8 mouse cellular contexts compared by ENCODE assay signal in genomic region chr2:26300808-26301174, GRCm38 (mm10). TPM values are rescaled to one million over a fixed set of nuclear protein-coding genes. Genes with fewer than 3 reads are reported as not detected.
DNase-seq lines count a peak whose midpoint lies in the region; ATAC-seq and TF ChIP-seq lines count a peak whose summit lies in the region.

No protein-coding gene starts in this region.

- TF ChIP-seq CTCF in heart, postnatal 0 days (IDR thresholded peaks at IDR 0.05; ENCODE audit: low read depth) = peak; percentile 91

- no peak for TF ChIP-seq EP300 in heart, postnatal 0 days (IDR thresholded peaks at IDR 0.05; ENCODE audit: low read depth)

- H3K36me3 ChIP-seq in ES-E14 (ENCODE audit: control insufficient read depth, insufficient read depth, low read length, poor library complexity, severe bottlenecking) = no peaks in the 10 kb centered on the region
- no peaks in the 10 kb centered on the region for H3K36me3 ChIP-seq in forebrain, embryonic 13.5 days (ENCODE audit: poor library complexity, severe bottlenecking)
- H3K36me3 ChIP-seq in heart, postnatal 0 days (replicated peaks; ENCODE audit: control insufficient read depth, insufficient read depth, low read length) = no peaks in the 10 kb centered on the region
- no peaks in the 10 kb centered on the region for H3K36me3 ChIP-seq in lung, embryonic 16.5 days (ENCODE audit: control insufficient read depth, insufficient read depth, low read length)

- H3K27ac ChIP-seq in ES-E14 (ENCODE audit: insufficient read depth, low read depth, low read length, poor library complexity, severe bottlenecking) = no peak overlapping the region
- no peak overlapping the region for H3K27ac ChIP-seq in forebrain, embryonic 13.5 days
- H3K27ac ChIP-seq in heart, postnatal 0 days (ENCODE audit: low read depth) = peak overlapping the region; percentile 44; the same call in 1 of the 2 replicates
- H3K27ac ChIP-seq in lung, embryonic 16.5 days (ENCODE audit: low read length) = peak overlapping the region; percentile 69

- no peaks in the 10 kb centered on the region for H3K27me3 ChIP-seq in forebrain, embryonic 13.5 days
- no peaks in the 10 kb centered on the region for H3K27me3 ChIP-seq in heart, postnatal 0 days (ENCODE audit: control insufficient read depth, insufficient read depth, low read length)
- no peaks in the 10 kb centered on the region for H3K27me3 ChIP-seq in lung, embryonic 16.5 days (ENCODE audit: control insufficient read depth, insufficient read depth, low read depth, low read length)

- peak; percentile 12; the same call in 1 of the 2 replicates for ATAC-seq in forebrain, embryonic 13.5 days
- peak; percentile 19 for ATAC-seq in heart, postnatal 0 days (ENCODE audit: insufficient read depth, low read depth)
- peak; percentile 41 for ATAC-seq in lung, embryonic 16.5 days (ENCODE audit: low read depth)

- no peaks in the 10 kb centered on the region for H3K9me3 ChIP-seq in ES-E14 (ENCODE audit: control insufficient read depth, insufficient read depth, low read depth, low read length)
- no peaks in the 10 kb centered on the region for H3K9me3 ChIP-seq in forebrain, embryonic 13.5 days (replicated peaks)
- H3K9me3 ChIP-seq in heart, postnatal 0 days (replicated peaks; ENCODE audit: control insufficient read depth, low read length) = no peaks in the 10 kb centered on the region
- H3K9me3 ChIP-seq in lung, embryonic 16.5 days (ENCODE audit: control insufficient read depth, low read length) = no peaks in the 10 kb centered on the region; the same call in 1 of the 2 replicates

- no peak overlapping the region for H3K4me2 ChIP-seq in forebrain, embryonic 13.5 days
- H3K4me2 ChIP-seq in heart, postnatal 0 days (ENCODE audit: low read depth, low read length) = no peak overlapping the region
- H3K4me2 ChIP-seq in lung, embryonic 16.5 days (ENCODE audit: low read depth, low read length) = no peak overlapping the region

- H3K4me1 ChIP-seq in ES-E14 (ENCODE audit: control insufficient read depth in 2 of 2, insufficient read depth in 2 of 2, low read length in 2 of 2, poor library complexity in 1 of 2) = peaks cover 3 to 31% of the 10 kb centered on the region in 2 experiments; a peak in 2 of 4 replicates
- H3K4me1 ChIP-seq in forebrain, embryonic 13.5 days = peaks cover 46% of the 10 kb centered on the region
- H3K4me1 ChIP-seq in heart, postnatal 0 days (ENCODE audit: control insufficient read depth, insufficient read depth) = peaks cover 19% of the 10 kb centered on the region; the same call in 1 of the 2 replicates
- peaks cover 32% of the 10 kb centered on the region for H3K4me1 ChIP-seq in lung, embryonic 16.5 days (replicated peaks; ENCODE audit: control insufficient read depth, insufficient read depth, low read length)

- WGBS in forebrain, embryonic 13.5 days = 0% methylated on average over 3 of the region's 3 CpGs
- WGBS in heart, postnatal 0 days = 0% methylated on average over 3 of the region's 3 CpGs
- WGBS in lung, embryonic 16.5 days = 0% methylated on average over 3 of the region's 3 CpGs

- no peak overlapping the region for H3K4me3 ChIP-seq in ES-E14 (ENCODE audit: insufficient read depth in 1 of 2, low read depth in 1 of 2, low read length in 2 of 2, poor library complexity in 1 of 2, severe bottlenecking in 1 of 2)
- H3K4me3 ChIP-seq in forebrain, embryonic 13.5 days = no peak overlapping the region
- no peak overlapping the region for H3K4me3 ChIP-seq in heart, postnatal 0 days (ENCODE audit: low read depth, low read length)
- no peak overlapping the region for H3K4me3 ChIP-seq in lung, embryonic 16.5 days (ENCODE audit: low read length)

- no peak overlapping the region for H3K9ac ChIP-seq in ES-E14 (ENCODE audit: insufficient read depth, low read depth, low read length, poor library complexity, severe bottlenecking)
- no peak overlapping the region for H3K9ac ChIP-seq in forebrain, embryonic 13.5 days
- H3K9ac ChIP-seq in heart, postnatal 0 days (replicated peaks; ENCODE audit: low read depth, low read length) = no peak overlapping the region
- no peak overlapping the region; the same call in 1 of the 2 replicates for H3K9ac ChIP-seq in lung, embryonic 16.5 days (ENCODE audit: low read length)

- DNase-seq in ES-E14 (ENCODE audit: low read depth, low spot score) = peak; percentile 71
- peak; percentile 65 for DNase-seq in c-Kit-positive CD71-positive TER-119-negative erythroid progenitor cells, embryonic 14.5 days (ENCODE audit: low read depth)
- peak; percentile 73 for DNase-seq in heart, postnatal 0 days (ENCODE audit: low spot score)
- peak; percentile 78 to 94 for DNase-seq in layer of hippocampus, adult 18-20 months (ENCODE audit: low spot score in 2 of 2)
- peak; percentile 91 for DNase-seq in retina, postnatal 1 day
- peak; percentile 79 to 82 for DNase-seq in thymus, postnatal 36 days

- in situ Hi-C loops in ES-E14 (cut with MboI; ENCODE audit: low sequenced_read_pairs in 2 of 2, unreplicated experiment in 2 of 2) = loop anchor here in 1 of 2 experiments (25.0 kb wide), 1 partner anchor 262 kb away; no protein-coding TSS in a partner anchor

TF ChIP-seq in ES-E14, 5 proteins besides CTCF, POLR2A, EP300 and RAD21:
- TF ChIP-seq ZC3H11A (IDR thresholded peaks at IDR 0.05; ENCODE audit: borderline replicate concordance, low read depth, low read length) (peak; percentile 60; the same call in 1 of the 2 replicates), ZNF384 (IDR thresholded peaks at IDR 0.05; ENCODE audit: low read depth, low read length) (0 out of 2 replicates have a peak, but pooled peaks have one; percentile 21), HCFC1 (IDR thresholded peaks at IDR 0.05; ENCODE audit: borderline replicate concordance, insufficient read depth, low read length) (no peak)

RNA-seq across cellular contexts. Expression of gene Ccdc187, which starts 6.4 kb away (rescaled TPM):
- total RNA-seq in ES-E14 (2012; rRNA removed) = 0.18 and 0.90 TPM in 2 replicates
- polyA plus RNA-seq in forebrain, embryonic 13.5 days (2015; fragmentation: Nextera tagmentation; extraction: Ambion mirVana) = 0.18 and 0.35 TPM in 2 replicates
- 0.61 and 0.97 TPM in 2 replicates for total RNA-seq in heart, postnatal 0 days (2014; rRNA removed; ENCODE audit: low replicate concordance)
- polyA plus RNA-seq in heart, postnatal 0 days (2015; fragmentation: Nextera tagmentation; extraction: Ambion mirVana) = 0.04 TPM in 2 replicates
- total RNA-seq in layer of hippocampus, adult 18-20 months (2021) = under 1 TPM; 0.63 to 0.82 TPM
- polyA plus RNA-seq in lung, embryonic 16.5 days (2015; fragmentation: Nextera tagmentation; extraction: Ambion mirVana) = 0.60 TPM in 2 replicates

RNA-seq across cellular contexts. Expression of gene Gpsm1, which starts 14.5 kb away (rescaled TPM):
- total RNA-seq in ES-E14 (2012; rRNA removed) = 9.4 and 13.9 TPM in 2 replicates
- polyA plus RNA-seq in forebrain, embryonic 13.5 days (2015; fragmentation: Nextera tagmentation; extraction: Ambion mirVana) = 97.7 and 120 TPM in 2 replicates
- 577 and 610 TPM in 2 replicates for total RNA-seq in heart, postnatal 0 days (2014; rRNA removed; ENCODE audit: low replicate concordance)
- 146 and 148 TPM in 2 replicates for polyA plus RNA-seq in heart, postnatal 0 days (2015; fragmentation: Nextera tagmentation; extraction: Ambion mirVana)
- total RNA-seq in layer of hippocampus, adult 18-20 months (2021) = 10 to 100 TPM; 37.4 to 38.4 TPM
- polyA plus RNA-seq in lung, embryonic 16.5 days (2015; fragmentation: Nextera tagmentation; extraction: Ambion mirVana) = 47.2 and 51.6 TPM in 2 replicates

RNA-seq across cellular contexts. Expression of gene Dnlz, which starts 51.1 kb away (rescaled TPM):
- total RNA-seq in ES-E14 (2012; rRNA removed) = 6.8 and 8.0 TPM in 2 replicates
- 31.1 and 32.2 TPM in 2 replicates for polyA plus RNA-seq in forebrain, embryonic 13.5 days (2015; fragmentation: Nextera tagmentation; extraction: Ambion mirVana)
- 20.2 and 23.0 TPM in 2 replicates for total RNA-seq in heart, postnatal 0 days (2014; rRNA removed; ENCODE audit: low replicate concordance)
- polyA plus RNA-seq in heart, postnatal 0 days (2015; fragmentation: Nextera tagmentation; extraction: Ambion mirVana) = 17.0 and 18.6 TPM in 2 replicates
- total RNA-seq in layer of hippocampus, adult 18-20 months (2021) = 10 to 100 TPM; 26.0 to 28.4 TPM
- polyA plus RNA-seq in lung, embryonic 16.5 days (2015; fragmentation: Nextera tagmentation; extraction: Ambion mirVana) = 22.8 and 24.7 TPM in 2 replicates

RNA-seq across cellular contexts. Expression of gene Card9, which starts 59.9 kb away (rescaled TPM):
- total RNA-seq in ES-E14 (2012; rRNA removed) = 0.76 and 1.6 TPM in 2 replicates
- 0.72 and 2.0 TPM in 2 replicates for polyA plus RNA-seq in forebrain, embryonic 13.5 days (2015; fragmentation: Nextera tagmentation; extraction: Ambion mirVana)
- 1.5 TPM in 1 of 2 replicates, not detected in the other for total RNA-seq in heart, postnatal 0 days (2014; rRNA removed; ENCODE audit: low replicate concordance)
- 0.18 and 0.31 TPM in 2 replicates for polyA plus RNA-seq in heart, postnatal 0 days (2015; fragmentation: Nextera tagmentation; extraction: Ambion mirVana)
- total RNA-seq in layer of hippocampus, adult 18-20 months (2021) = 1 to 10 TPM; 1.5 to 3.5 TPM
- polyA plus RNA-seq in lung, embryonic 16.5 days (2015; fragmentation: Nextera tagmentation; extraction: Ambion mirVana) = 4.2 and 4.4 TPM in 2 replicates

Comparison
In these comparisons a context has a peak if more than half of its experiments do, and no peak if none do; other contexts are left out.
1. H3K27ac ChIP-seq: peak in heart, postnatal 0 days (single experiment) and lung, embryonic 16.5 days (single experiment); none in ES-E14 (single experiment) and forebrain, embryonic 13.5 days (single experiment).
2. RNA of gene Gpsm1, which starts 14.5 kb away (total RNA-seq): 577 to 610 TPM in heart, postnatal 0 days; 37.4 to 38.4 TPM in layer of hippocampus, adult 18-20 months and 9.4 to 13.9 TPM in ES-E14; every median in the first group is over 10 times any median in the second.
3. Peak in every context shown above with its lines, with median percentiles within 50 percentile points of each other: DNase-seq and ATAC-seq.